Mouse (Mus musculus) ES-E14 (cell line): ENCODE data around the gene Zmat1.

ENCODE experiments used
- HCFC1 ChIP-seq: IDR thresholded peaks from 2 replicates; pipeline ENCODE4 v1.6.1; 2012; ENCODE audit warnings: low read length, inconsistent platforms, borderline replicate concordance; ENCODE audit not compliant: insufficient read depth
- ZC3H11A ChIP-seq: IDR thresholded peaks from 2 replicates; pipeline ENCODE4 v1.6.1; 2012; ENCODE audit warnings: low read depth, mild to moderate bottlenecking, inconsistent platforms, low read length, borderline replicate concordance
- ZNF384 ChIP-seq: IDR thresholded peaks from 2 replicates; pipeline ENCODE4 v1.6.1; 2012; ENCODE audit warnings: low read depth, low read length, inconsistent platforms

DNA sequence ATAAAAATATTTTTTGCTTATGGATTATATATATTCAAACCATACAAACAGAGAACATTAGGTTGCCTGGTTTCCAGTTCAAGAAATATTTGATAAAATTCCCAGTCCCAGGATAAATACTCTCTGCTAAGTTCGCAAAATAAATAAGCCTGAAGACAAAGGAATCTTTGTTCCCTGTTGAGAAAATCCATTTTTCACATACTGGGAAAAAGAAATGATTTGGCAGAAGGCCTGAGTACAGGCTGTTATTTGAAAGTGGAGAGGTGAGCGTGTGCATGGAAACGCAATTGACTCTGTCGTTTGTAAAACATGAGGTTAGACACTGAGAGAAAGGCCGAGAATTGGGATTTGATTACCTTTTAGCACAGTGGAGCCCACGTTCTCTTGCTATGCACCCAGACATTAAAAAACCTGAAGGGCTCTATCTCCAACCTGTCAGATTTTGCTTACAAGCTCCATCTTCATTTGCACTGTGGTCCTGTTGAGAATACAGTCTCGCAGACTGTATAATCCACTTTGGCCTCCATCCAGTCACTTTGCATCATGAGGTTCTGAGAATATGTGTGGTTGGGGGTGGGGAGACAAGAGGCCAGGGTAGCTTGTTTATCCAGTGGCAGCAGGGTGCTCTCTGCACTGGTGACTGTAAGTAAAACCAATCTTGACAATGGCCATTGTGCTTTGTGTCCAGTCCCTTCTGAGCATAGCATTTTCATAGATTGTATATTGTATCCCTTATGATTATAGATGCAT, 85.2 kb downstream of the Zmat1 start:
- TF ChIP-seq ZNF384, result no peak
- no peak for TF ChIP-seq HCFC1
- no peak for TF ChIP-seq ZC3H11A
